Mouse (Mus musculus) forebrain, embryonic 15.5 days (tissue): ENCODE data around the gene Prss29. TPM values are rescaled to one million over a fixed set of nuclear protein-coding genes. Genes with fewer than 3 reads are reported as not detected.

ENCODE experiments used
- ATAC-seq: fragments of 200-750 bp; cut with Nextera tagmentation; replicated peaks from 2 replicates; pipeline ENCODE4 v1.8.0; 2017; ENCODE audit warnings: mild to moderate bottlenecking, moderate TSS enrichment, moderate library complexity
- H3K27ac ChIP-seq: fragments of 300-500 bp; sonication (generic); replicated peaks from 2 replicates; pipeline ENCODE4 v1.5.1; 2015; ENCODE audit warnings: mild to moderate bottlenecking, inconsistent platforms
- H3K27me3 ChIP-seq: fragments of 300-500 bp; sonication (generic); 2 replicates; pipeline ENCODE4 v1.6.1; 2015; ENCODE audit warnings: inconsistent platforms
- H3K36me3 ChIP-seq: fragments of 300-500 bp; sonication (generic); 2 replicates; pipeline ENCODE4 v1.6.1; 2015; ENCODE audit warnings: mild to moderate bottlenecking, inconsistent platforms
- H3K4me1 ChIP-seq: fragments of 300-500 bp; sonication (generic); 2 replicates; pipeline ENCODE4 v1.6.1; 2015; ENCODE audit warnings: inconsistent platforms
- H3K4me2 ChIP-seq: fragments of 300-500 bp; sonication (generic); replicated peaks from 2 replicates; pipeline ENCODE4 v1.6.1; 2015; ENCODE audit warnings: mild to moderate bottlenecking, inconsistent platforms
- H3K4me3 ChIP-seq: fragments of 300-500 bp; sonication (generic); 2 replicates; pipeline ENCODE4 v1.5.1; 2015; ENCODE audit warnings: mild to moderate bottlenecking, inconsistent platforms
- H3K9ac ChIP-seq: fragments of 300-500 bp; sonication (generic); replicated peaks from 2 replicates; pipeline ENCODE4 v1.6.1; 2015; ENCODE audit warnings: mild to moderate bottlenecking, inconsistent platforms
- H3K9me3 ChIP-seq: fragments of 300-500 bp; sonication (generic); 2 replicates; pipeline ENCODE4 v1.6.1; 2016; ENCODE audit warnings: inconsistent platforms
- WGBS: fragments of 180-500 bp; shearing (Covaris S2); methylation state at CpG from one replicate; pipeline ENCODE4 v1.1.7; 2015; ENCODE audit warnings: mixed read lengths; 5-methylcytosine and 5-hydroxymethylcytosine counted together
- polyA plus RNA-seq: library from polyadenylated mRNA; unstranded; fragments of >200 nt; fragmentation: Nextera tagmentation; extraction: Ambion mirVana; gene quantifications from 2 replicates; pipeline ENCODE4 v1.2.1, GENCODE M21; 2015

Gene Prss29
- polyA plus RNA-seq: not detected in 2 replicates

- no peaks in the 10 kb centered on the region for H3K36me3 ChIP-seq
- no peak within 1 kb of the TSS for H3K4me2 ChIP-seq
- H3K9ac ChIP-seq: no peak within 1 kb of the TSS
- 79% methylated on average over 5 of the region's 5 CpGs for WGBS
- no peaks in the 10 kb centered on the region for H3K4me1 ChIP-seq
- ATAC-seq: no peak
- H3K27me3 ChIP-seq: no peaks in the 10 kb centered on the region
- no peak within 1 kb of the TSS for H3K4me3 ChIP-seq
- no peak within 1 kb of the TSS for H3K27ac ChIP-seq
- no peaks in the 10 kb centered on the region for H3K9me3 ChIP-seq
Observed at GRCm38 (mm10) chr17:25318354-25318753, at the start of gene Prss29. Prss29 (plus strand) TSS chr17:25318654.

GRCm38 (mm10) chr17:25270795-25271335, 47.6 kb upstream of the Prss29 start:
- Histone ChIP-seq H3K9ac (no peak overlapping the region), H3K9me3 (no peaks in the 10 kb centered on the region), H3K4me3 (peak overlapping the region; percentile 69), H3K36me3 (peaks cover 37% of the 10 kb centered on the region), H3K4me2 (peak overlapping the region; percentile 93), H3K4me1 (peaks cover 35% of the 10 kb centered on the region), H3K27ac (no peak overlapping the region), H3K27me3 (no peaks in the 10 kb centered on the region)
- no peak for ATAC-seq
- 91% methylated on average over 2 of the region's 2 CpGs for WGBS

- WGBS: 0% methylated on average over 10 of the region's 10 CpGs
Observed at GRCm38 (mm10) chr17:25272326-25272725, 46.1 kb upstream of the Prss29 start.

GRCm38 (mm10) chr17:25272951-25273705, 45.3 kb upstream of the Prss29 start:
- peak; percentile 94 for ATAC-seq
- peak overlapping the region; percentile 98 for H3K27ac ChIP-seq
- H3K4me3 ChIP-seq: peak overlapping the region; percentile 69
- H3K9ac ChIP-seq: peak overlapping the region; percentile 88
- no peaks in the 10 kb centered on the region for H3K27me3 ChIP-seq
- H3K4me2 ChIP-seq: peak overlapping the region; percentile 93
- no peaks in the 10 kb centered on the region for H3K9me3 ChIP-seq
- H3K4me1 ChIP-seq: peaks cover 35% of the 10 kb centered on the region
- H3K36me3 ChIP-seq: peaks cover 15% of the 10 kb centered on the region
- under 1% methylated on average over 91 of the region's 92 CpGs for WGBS

More at GRCm38 (mm10) chr17:25272326-25272725, 46.1 kb upstream of the Prss29 start:
- Histone ChIP-seq H3K4me1 (peaks cover 35% of the 10 kb centered on the region), H3K36me3 (peaks cover 23% of the 10 kb centered on the region), H3K9me3 (no peaks in the 10 kb centered on the region), H3K27ac (peak overlapping the region; percentile 98), H3K27me3 (no peaks in the 10 kb centered on the region), H3K4me3 (peak overlapping the region; percentile 69), H3K4me2 (peak overlapping the region; percentile 93), H3K9ac (peak overlapping the region; percentile 88)
- no peak for ATAC-seq

GRCm38 (mm10) chr17:25273706-25274501, 44.5 kb upstream of the Prss29 start:
- WGBS: under 1% methylated on average over 42 of the region's 45 CpGs
- H3K4me1 ChIP-seq: peaks cover 35% of the 10 kb centered on the region
- H3K9me3 ChIP-seq: no peaks in the 10 kb centered on the region
- peaks cover 7% of the 10 kb centered on the region for H3K36me3 ChIP-seq
- peak overlapping the region; percentile 69 for H3K4me3 ChIP-seq
- no peaks in the 10 kb centered on the region for H3K27me3 ChIP-seq
- H3K4me2 ChIP-seq: peak overlapping the region; percentile 39
- peak overlapping the region; percentile 88 for H3K9ac ChIP-seq
- peak overlapping the region; percentile 98 for H3K27ac ChIP-seq
- ATAC-seq: peak; percentile 92

DNA sequence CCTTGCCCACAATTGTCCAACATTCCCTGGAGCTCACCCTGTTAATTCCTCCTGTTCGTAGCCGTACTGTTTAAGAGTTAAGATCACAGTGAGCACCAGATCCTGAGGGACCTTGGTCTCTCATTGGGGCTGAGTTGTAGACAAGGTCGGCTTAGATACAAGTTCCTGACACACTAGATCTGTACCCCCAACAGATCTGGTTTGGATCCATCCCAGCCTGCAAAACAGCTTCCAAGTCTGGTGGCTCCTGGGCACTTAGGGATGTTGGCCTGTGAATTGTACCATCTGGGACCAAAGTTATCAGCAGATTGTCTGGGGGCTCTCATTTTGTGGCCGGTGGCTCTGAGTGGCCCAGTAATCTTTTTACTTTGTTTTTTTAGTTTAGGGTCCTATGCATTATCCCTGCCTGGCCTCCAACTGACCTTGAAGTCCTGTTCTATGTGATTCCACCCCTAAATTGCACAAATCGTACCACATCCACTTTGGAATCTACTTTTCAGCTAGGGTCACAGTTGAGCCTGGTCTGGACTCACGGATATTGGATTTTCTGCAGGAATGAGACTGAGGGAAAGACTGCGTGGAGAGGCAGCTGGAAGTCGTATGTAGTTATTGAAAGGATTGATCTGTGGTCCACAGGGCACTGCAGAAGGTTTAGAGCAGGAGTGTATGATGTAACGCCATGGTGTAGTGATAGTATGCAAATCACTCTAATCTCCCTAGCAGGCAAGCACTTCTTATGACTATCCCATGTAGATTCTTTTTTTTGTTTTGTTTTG, 43.7 kb upstream of the Prss29 start, which contains the start of gene Ube2i:
Gene Ube2i (minus strand): TSS at position 52 of the 776 bp plus-strand sequence.
- H3K4me1 ChIP-seq: peaks cover 30% of the 10 kb centered on the region
- H3K36me3 ChIP-seq: 0 out of 2 replicates have a peak, but pooled peaks cover 5% of the 10 kb centered on the region
- H3K9me3 ChIP-seq: no peaks in the 10 kb centered on the region
- peak within 1 kb of the TSS; percentile 88 for H3K9ac ChIP-seq
- ATAC-seq: no peak
- H3K4me3 ChIP-seq: peak within 1 kb of the TSS; percentile 69
- WGBS: 83% methylated on average over 9 of the region's 9 CpGs
- no peaks in the 10 kb centered on the region for H3K27me3 ChIP-seq
- H3K27ac ChIP-seq: peak within 1 kb of the TSS; percentile 98
- peak within 1 kb of the TSS; percentile 39 for H3K4me2 ChIP-seq

- H3K27ac ChIP-seq: no peak overlapping the region
- 98% methylated on average over 3 of the region's 3 CpGs for WGBS
- no peaks in the 10 kb centered on the region for H3K27me3 ChIP-seq
- ATAC-seq: no peak
- H3K9ac ChIP-seq: no peak overlapping the region
- H3K4me1 ChIP-seq: peaks cover 21% of the 10 kb centered on the region
- H3K9me3 ChIP-seq: no peaks in the 10 kb centered on the region
- H3K4me3 ChIP-seq: no peak overlapping the region
- no peak overlapping the region for H3K4me2 ChIP-seq
- H3K36me3 ChIP-seq: no peaks in the 10 kb centered on the region
Observed at GRCm38 (mm10) chr17:25275833-25276232, 42.6 kb upstream of the Prss29 start.

DNA sequence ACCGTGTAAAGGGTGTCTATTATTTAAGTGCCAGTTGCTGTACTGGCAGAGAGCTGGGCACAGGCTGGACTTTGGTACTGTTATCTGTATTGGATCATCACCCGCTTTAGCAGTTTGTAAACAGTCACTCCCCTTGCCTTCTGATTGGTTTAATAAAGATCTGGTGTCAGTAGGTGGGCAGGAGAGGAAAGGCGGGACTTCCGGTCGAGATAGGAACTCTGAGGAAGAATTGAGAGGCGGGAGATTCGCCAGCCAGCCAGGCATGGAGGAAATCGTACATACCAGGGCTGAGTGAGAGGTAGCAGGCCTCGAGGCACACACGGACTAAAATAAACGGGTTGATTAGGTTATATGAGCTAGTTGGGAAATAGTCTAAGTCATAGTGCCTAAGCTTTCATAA, 36.3 kb upstream of the Prss29 start:
- no peak overlapping the region for H3K27ac ChIP-seq
- no peak overlapping the region for H3K4me3 ChIP-seq
- H3K27me3 ChIP-seq: no peaks in the 10 kb centered on the region
- no peaks in the 10 kb centered on the region for H3K4me1 ChIP-seq
- no peak overlapping the region for H3K4me2 ChIP-seq
- ATAC-seq: no peak
- no peaks in the 10 kb centered on the region for H3K36me3 ChIP-seq
- WGBS: 54% methylated on average over 11 of the region's 11 CpGs
- no peak overlapping the region for H3K9ac ChIP-seq
- H3K9me3 ChIP-seq: no peaks in the 10 kb centered on the region

DNA sequence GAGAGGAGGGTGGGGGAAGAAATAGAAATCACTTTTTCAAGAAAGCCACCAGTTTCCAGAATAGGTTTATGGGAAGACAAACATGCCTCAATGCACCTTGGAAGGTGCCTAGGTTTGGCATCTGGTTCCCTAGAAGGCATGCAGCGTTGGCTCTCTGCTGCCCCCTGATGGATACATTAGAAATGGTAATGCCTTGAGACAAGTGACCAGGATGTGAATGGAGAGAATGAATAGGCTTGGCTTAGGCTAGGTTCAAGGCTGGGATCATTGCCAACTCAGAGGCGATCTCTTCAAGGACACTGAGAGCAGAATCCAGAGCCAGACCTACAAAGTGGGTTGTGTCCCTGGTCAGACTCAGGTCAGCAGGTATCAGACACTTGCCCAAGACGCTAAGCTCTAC, 33.4 kb upstream of the Prss29 start:
- no peak for ATAC-seq
- no peak overlapping the region for H3K4me3 ChIP-seq
- H3K9me3 ChIP-seq: no peaks in the 10 kb centered on the region
- H3K9ac ChIP-seq: no peak overlapping the region
- H3K27ac ChIP-seq: no peak overlapping the region
- no peaks in the 10 kb centered on the region for H3K27me3 ChIP-seq
- WGBS: 15% methylated on average over 3 of the region's 3 CpGs
- H3K4me1 ChIP-seq: no peaks in the 10 kb centered on the region
- no peaks in the 10 kb centered on the region for H3K36me3 ChIP-seq
- H3K4me2 ChIP-seq: no peak overlapping the region

DNA sequence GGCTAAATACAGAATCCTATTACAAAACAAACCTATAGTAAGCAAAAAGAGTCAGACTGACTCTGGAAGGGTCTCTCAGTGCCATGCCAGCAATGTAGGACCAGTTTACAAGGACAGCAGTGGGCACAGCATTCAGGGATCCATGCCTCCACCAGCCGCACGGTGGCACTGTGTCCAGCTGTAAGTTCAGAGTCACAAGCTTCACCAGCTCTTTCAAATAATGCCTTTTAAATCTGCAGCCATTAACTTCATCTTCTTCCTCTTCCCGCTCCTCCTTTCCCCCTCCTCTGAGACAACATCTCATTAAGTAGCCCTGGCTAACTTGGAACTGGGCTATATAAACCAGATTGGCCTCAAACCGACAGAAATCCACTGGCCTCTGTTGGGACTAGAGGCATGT, 29.6 kb upstream of the Prss29 start:
- Histone ChIP-seq H3K27ac (no peak overlapping the region), H3K36me3 (no peaks in the 10 kb centered on the region), H3K27me3 (no peaks in the 10 kb centered on the region), H3K9me3 (no peaks in the 10 kb centered on the region), H3K4me2 (no peak overlapping the region), H3K9ac (no peak overlapping the region), H3K4me1 (no peaks in the 10 kb centered on the region), H3K4me3 (no peak overlapping the region)
- no peak for ATAC-seq
- 17% methylated on average over 4 of the region's 4 CpGs for WGBS

DNA sequence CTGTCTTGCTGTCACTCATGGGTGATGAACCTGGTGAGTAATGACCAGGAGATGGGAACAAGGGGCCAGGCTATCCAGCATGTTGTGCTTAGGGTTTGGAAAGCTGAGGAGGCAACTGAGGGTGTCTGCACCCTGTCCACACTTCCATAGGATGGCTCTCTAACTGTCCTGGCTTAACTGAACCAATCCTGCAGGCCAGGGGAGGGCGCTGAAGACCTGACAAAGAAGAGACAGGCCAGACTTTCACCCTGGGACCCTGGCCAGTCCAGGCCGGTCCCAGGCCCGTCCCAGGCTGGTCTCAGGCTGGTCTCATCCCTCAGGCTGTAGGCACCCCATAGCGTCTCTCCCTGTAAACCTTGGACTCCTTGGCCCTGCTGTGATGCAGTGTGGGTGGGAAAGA, 28.0 kb upstream of the Prss29 start:
- no peak for ATAC-seq
- Histone ChIP-seq H3K4me1 (no peaks in the 10 kb centered on the region), H3K27ac (no peak overlapping the region), H3K9me3 (no peaks in the 10 kb centered on the region), H3K27me3 (no peaks in the 10 kb centered on the region), H3K36me3 (no peaks in the 10 kb centered on the region), H3K9ac (no peak overlapping the region), H3K4me2 (no peak overlapping the region), H3K4me3 (no peak overlapping the region)
- WGBS: 32% methylated on average over 4 of the region's 4 CpGs
